Mouse (Mus musculus): ENCODE data around the gene Habp4. TPM values are rescaled to one million over a fixed set of nuclear protein-coding genes. Genes with fewer than 3 reads are reported as not detected.

Habp4 gene
- polyA plus RNA-seq, 1 experiment: 7.0 TPM

DNA sequence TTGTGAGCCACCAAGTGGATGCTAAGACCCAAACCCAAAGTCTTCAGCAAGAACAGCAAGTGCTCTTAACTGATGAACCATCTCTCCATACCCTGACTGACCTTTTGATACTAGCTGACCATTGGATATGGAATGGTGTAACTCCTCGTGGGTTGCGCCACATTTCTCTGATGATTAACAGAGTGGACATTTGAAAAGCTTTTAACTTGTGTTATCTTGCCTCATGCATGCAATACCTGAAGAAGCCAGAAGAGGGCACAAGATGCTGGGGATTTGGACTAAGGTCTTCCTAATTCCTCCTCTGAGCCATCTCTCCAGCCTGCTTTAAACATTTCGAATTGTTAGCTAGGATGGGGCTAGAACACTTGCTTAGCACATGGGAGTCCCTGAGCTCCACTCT is 19.3 kb downstream of the Habp4 start:
- no peaks in the 10 kb centered on the region for H3K27me3 ChIP-seq (ENCODE audit: control insufficient read depth, insufficient read depth, low read length, poor library complexity, severe bottlenecking)
- no peak overlapping the region for H3K27ac ChIP-seq (ENCODE audit: insufficient read depth, low read length)
- H3K9ac ChIP-seq (ENCODE audit: low read depth, poor library complexity, severe bottlenecking): no peak overlapping the region
- no peaks in the 10 kb centered on the region for H3K4me1 ChIP-seq (ENCODE audit: control insufficient read depth, insufficient read depth, low read length)
- TF ChIP-seq EP300 (IDR thresholded peaks at IDR 0.05; ENCODE audit: insufficient read depth, low read depth, low read length) (no peak), POLR2A (IDR thresholded peaks at IDR 0.05; ENCODE audit: insufficient read depth, low read length) (no peak), CTCF (IDR thresholded peaks at IDR 0.05; ENCODE audit: low read depth, low read length) (no peak)
- H3K4me3 ChIP-seq (ENCODE audit: low read depth, low read length): no peak overlapping the region
- no peaks in the 10 kb centered on the region for H3K9me3 ChIP-seq (replicated peaks; ENCODE audit: control insufficient read depth, insufficient read depth, low read length, poor library complexity, severe bottlenecking)
- no peaks in the 10 kb centered on the region for H3K36me3 ChIP-seq (ENCODE audit: control insufficient read depth, insufficient read depth, low read length, poor library complexity, severe bottlenecking)

- Histone ChIP-seq H3K27ac (ENCODE audit: insufficient read depth, low read length) (no peak overlapping the region), H3K36me3 (ENCODE audit: control insufficient read depth, insufficient read depth, low read length, poor library complexity, severe bottlenecking) (no peaks in the 10 kb centered on the region), H3K9me3 (replicated peaks; ENCODE audit: control insufficient read depth, insufficient read depth, low read length, poor library complexity, severe bottlenecking) (no peaks in the 10 kb centered on the region), H3K4me1 (ENCODE audit: control insufficient read depth, insufficient read depth, low read length) (no peaks in the 10 kb centered on the region), H3K9ac (ENCODE audit: low read depth, poor library complexity, severe bottlenecking) (no peak overlapping the region), H3K27me3 (ENCODE audit: control insufficient read depth, insufficient read depth, low read length, poor library complexity, severe bottlenecking) (no peaks in the 10 kb centered on the region), H3K4me3 (ENCODE audit: low read depth, low read length) (no peak overlapping the region)
- TF ChIP-seq CTCF (IDR thresholded peaks at IDR 0.05; ENCODE audit: low read depth, low read length) (no peak), POLR2A (IDR thresholded peaks at IDR 0.05; ENCODE audit: insufficient read depth, low read length) (no peak), EP300 (IDR thresholded peaks at IDR 0.05; ENCODE audit: insufficient read depth, low read depth, low read length) (no peak)
These were observed 20.5 kb downstream of the Habp4 start for GRCm38 (mm10) chr13:64182091-64182490.

GRCm38 (mm10) chr13:64183583-64183982 is 22.0 kb downstream of the Habp4 start:
- H3K9me3 ChIP-seq (replicated peaks; ENCODE audit: control insufficient read depth, insufficient read depth, low read length, poor library complexity, severe bottlenecking): no peaks in the 10 kb centered on the region

DNA sequence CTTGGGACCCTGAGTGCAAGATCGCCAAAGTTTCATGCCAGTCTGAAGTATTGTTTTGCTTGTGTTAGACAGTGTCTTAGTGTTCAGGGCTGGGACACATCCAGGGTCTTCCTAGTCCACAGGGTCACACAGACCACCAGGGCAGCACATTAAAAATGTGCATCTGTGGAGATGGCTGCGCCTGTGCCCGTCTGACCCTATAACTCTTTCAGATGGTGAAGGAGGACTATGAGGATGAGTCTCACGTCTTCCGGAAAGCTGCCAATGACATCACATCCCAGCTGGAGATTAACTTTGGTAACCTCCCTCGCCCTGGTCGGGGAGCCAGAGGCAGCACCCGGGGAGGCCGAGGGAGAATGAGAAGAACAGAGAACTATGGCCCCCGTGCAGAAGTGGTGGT is 22.7 kb downstream of the Habp4 start:
- Histone ChIP-seq H3K9ac (ENCODE audit: low read depth, poor library complexity, severe bottlenecking) (no peak overlapping the region), H3K27me3 (ENCODE audit: control insufficient read depth, insufficient read depth, low read length, poor library complexity, severe bottlenecking) (no peaks in the 10 kb centered on the region), H3K9me3 (replicated peaks; ENCODE audit: control insufficient read depth, insufficient read depth, low read length, poor library complexity, severe bottlenecking) (no peaks in the 10 kb centered on the region), H3K4me3 (ENCODE audit: low read depth, low read length) (no peak overlapping the region), H3K4me1 (ENCODE audit: control insufficient read depth, insufficient read depth, low read length) (no peaks in the 10 kb centered on the region), H3K36me3 (ENCODE audit: control insufficient read depth, insufficient read depth, low read length, poor library complexity, severe bottlenecking) (no peaks in the 10 kb centered on the region), H3K27ac (ENCODE audit: insufficient read depth, low read length) (no peak overlapping the region)
- TF ChIP-seq EP300 (IDR thresholded peaks at IDR 0.05; ENCODE audit: insufficient read depth, low read depth, low read length) (no peak), CTCF (IDR thresholded peaks at IDR 0.05; ENCODE audit: low read depth, low read length) (no peak), POLR2A (IDR thresholded peaks at IDR 0.05; ENCODE audit: insufficient read depth, low read length) (no peak)

More at GRCm38 (mm10) chr13:64183583-64183982, 22.0 kb downstream of the Habp4 start:
- Histone ChIP-seq H3K27me3 (ENCODE audit: control insufficient read depth, insufficient read depth, low read length, poor library complexity, severe bottlenecking) (no peaks in the 10 kb centered on the region), H3K4me3 (ENCODE audit: low read depth, low read length) (no peak overlapping the region), H3K9ac (ENCODE audit: low read depth, poor library complexity, severe bottlenecking) (no peak overlapping the region), H3K27ac (ENCODE audit: insufficient read depth, low read length) (no peak overlapping the region), H3K4me1 (ENCODE audit: control insufficient read depth, insufficient read depth, low read length) (no peaks in the 10 kb centered on the region), H3K36me3 (ENCODE audit: control insufficient read depth, insufficient read depth, low read length, poor library complexity, severe bottlenecking) (no peaks in the 10 kb centered on the region)
- TF ChIP-seq POLR2A (IDR thresholded peaks at IDR 0.05; ENCODE audit: insufficient read depth, low read length) (no peak), CTCF (IDR thresholded peaks at IDR 0.05; ENCODE audit: low read depth, low read length) (no peak), EP300 (IDR thresholded peaks at IDR 0.05; ENCODE audit: insufficient read depth, low read depth, low read length) (no peak)

DNA sequence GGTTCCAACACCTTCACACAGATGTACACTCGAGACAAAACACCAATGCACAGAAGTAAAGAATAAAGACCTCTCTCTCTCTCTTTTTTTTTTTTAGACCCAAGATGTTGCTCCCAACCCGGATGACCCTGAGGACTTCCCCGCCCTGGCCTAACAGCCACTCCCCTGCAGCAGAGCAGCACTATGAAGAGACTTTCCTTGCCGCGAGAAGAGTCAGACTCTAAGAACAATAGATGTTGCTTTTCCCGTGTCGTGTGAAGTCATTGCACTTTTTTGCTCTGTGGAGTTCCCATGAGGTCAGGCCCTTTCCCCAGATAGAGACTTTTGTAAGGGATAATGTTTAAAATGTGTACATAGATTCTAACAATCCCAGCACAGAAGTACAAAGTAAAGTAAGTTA is 23.6 kb downstream of the Habp4 start:
- no peak overlapping the region for H3K27ac ChIP-seq (ENCODE audit: insufficient read depth, low read length)
- TF ChIP-seq CTCF (IDR thresholded peaks at IDR 0.05; ENCODE audit: low read depth, low read length) (no peak), POLR2A (IDR thresholded peaks at IDR 0.05; ENCODE audit: insufficient read depth, low read length) (no peak), EP300 (IDR thresholded peaks at IDR 0.05; ENCODE audit: insufficient read depth, low read depth, low read length) (no peak)
- H3K9ac ChIP-seq (ENCODE audit: low read depth, poor library complexity, severe bottlenecking): no peak overlapping the region
- H3K27me3 ChIP-seq (ENCODE audit: control insufficient read depth, insufficient read depth, low read length, poor library complexity, severe bottlenecking): no peaks in the 10 kb centered on the region
- H3K9me3 ChIP-seq (replicated peaks; ENCODE audit: control insufficient read depth, insufficient read depth, low read length, poor library complexity, severe bottlenecking): no peaks in the 10 kb centered on the region
- no peaks in the 10 kb centered on the region for H3K36me3 ChIP-seq (ENCODE audit: control insufficient read depth, insufficient read depth, low read length, poor library complexity, severe bottlenecking)
- H3K4me1 ChIP-seq (ENCODE audit: control insufficient read depth, insufficient read depth, low read length): no peaks in the 10 kb centered on the region
- no peak overlapping the region for H3K4me3 ChIP-seq (ENCODE audit: low read depth, low read length)

GRCm38 (mm10) chr13:64185586-64185985 is 24.0 kb downstream of the Habp4 start:
- Histone ChIP-seq H3K4me1 (ENCODE audit: control insufficient read depth, insufficient read depth, low read length) (no peaks in the 10 kb centered on the region), H3K27me3 (ENCODE audit: control insufficient read depth, insufficient read depth, low read length, poor library complexity, severe bottlenecking) (no peaks in the 10 kb centered on the region), H3K4me3 (ENCODE audit: low read depth, low read length) (no peak overlapping the region), H3K9ac (ENCODE audit: low read depth, poor library complexity, severe bottlenecking) (no peak overlapping the region), H3K36me3 (ENCODE audit: control insufficient read depth, insufficient read depth, low read length, poor library complexity, severe bottlenecking) (no peaks in the 10 kb centered on the region), H3K9me3 (replicated peaks; ENCODE audit: control insufficient read depth, insufficient read depth, low read length, poor library complexity, severe bottlenecking) (no peaks in the 10 kb centered on the region), H3K27ac (ENCODE audit: insufficient read depth, low read length) (no peak overlapping the region)
- TF ChIP-seq CTCF (IDR thresholded peaks at IDR 0.05; ENCODE audit: low read depth, low read length) (no peak), POLR2A (IDR thresholded peaks at IDR 0.05; ENCODE audit: insufficient read depth, low read length) (no peak)

All from ES-Bruce4 (cell line).